Comparison of ENCODE assay signal across 10 mouse cellular contexts in genomic region chr10:37483521-37483920, GRCm38 (mm10).
DNase-seq lines count a peak whose midpoint lies in the region; ATAC-seq lines count a peak whose summit lies in the region.
"Had no signal": no experiment of that assay in that cellular context is flagged by ENCODE, and none has a peak within 500 bp of the region (broad histone marks: within the 10 kb centered on the region; RNA-seq: fewer than 3 reads in every experiment).

No protein-coding gene starts in this region.

- 0 out of 2 replicates have a peak, but pooled peaks cover 3% of the 10 kb centered on the region for H3K4me1 ChIP-seq in hindbrain, embryonic 10.5 days (replicated peaks)
- no peaks in the 10 kb centered on the region for H3K4me1 ChIP-seq in hindbrain, embryonic 12.5 days
- H3K4me1 ChIP-seq in lung, embryonic 16.5 days (replicated peaks; ENCODE audit: control insufficient read depth, insufficient read depth, low read length): no peaks in the 10 kb centered on the region; the same call in 1 of the 2 replicates
- H3K4me1 ChIP-seq: midbrain, embryonic 12.5 days had no signal

- WGBS in hindbrain, embryonic 10.5 days: 38% methylated on average over 4 of the region's 4 CpGs
- 50% methylated on average over 4 of the region's 4 CpGs for WGBS in hindbrain, embryonic 12.5 days
- 47% methylated on average over 4 of the region's 4 CpGs for WGBS in lung, embryonic 16.5 days

- no peaks in the 10 kb centered on the region for H3K36me3 ChIP-seq in hindbrain, embryonic 10.5 days
- no peaks in the 10 kb centered on the region for H3K36me3 ChIP-seq in hindbrain, embryonic 12.5 days
- no peaks in the 10 kb centered on the region for H3K36me3 ChIP-seq in lung, embryonic 16.5 days (ENCODE audit: control insufficient read depth, insufficient read depth, low read length)
- H3K36me3 ChIP-seq: midbrain, embryonic 12.5 days had no signal

- ATAC-seq in hindbrain, embryonic 12.5 days (ENCODE audit: low FRiP score): no peak
- ATAC-seq in lung, embryonic 16.5 days (ENCODE audit: low read depth): peak; percentile 57

- H3K9ac ChIP-seq in hindbrain, embryonic 12.5 days: no peak overlapping the region
- H3K9ac ChIP-seq in lung, embryonic 16.5 days (ENCODE audit: low read length): no peak overlapping the region
- H3K9ac ChIP-seq: midbrain, embryonic 12.5 days had no signal

- DNase-seq in hindbrain, embryonic 10.5 days (ENCODE audit: low spot score): peak; percentile 24
- peak; percentile 10 for DNase-seq in adrenal gland, adult 8-10 months
- peak; percentile 84 for DNase-seq in heart, adult 8-10 months (ENCODE audit: low spot score)
- no peak for DNase-seq in c-Kit-positive CD71-positive TER-119-positive erythroid progenitor cells, embryonic 14.5 days (ENCODE audit: low spot score)
- no peak for DNase-seq in urinary bladder, adult 18-20 months (ENCODE audit: low spot score in 2 of 2)
- DNase-seq in layer of hippocampus, adult 9-11 months: no peak

- H3K4me3 ChIP-seq in hindbrain, embryonic 10.5 days: no peak overlapping the region
- no peak overlapping the region for H3K4me3 ChIP-seq in hindbrain, embryonic 12.5 days
- H3K4me3 ChIP-seq in lung, embryonic 16.5 days (ENCODE audit: low read length): no peak overlapping the region
- H3K4me3 ChIP-seq: layer of hippocampus, adult 2 months; midbrain, embryonic 12.5 days had no signal

- no peak overlapping the region for H3K4me2 ChIP-seq in hindbrain, embryonic 12.5 days (replicated peaks)
- H3K4me2 ChIP-seq in lung, embryonic 16.5 days (ENCODE audit: low read depth, low read length): no peak overlapping the region
- H3K4me2 ChIP-seq: midbrain, embryonic 12.5 days had no signal

- no peaks in the 10 kb centered on the region for H3K9me3 ChIP-seq in hindbrain, embryonic 10.5 days
- H3K9me3 ChIP-seq in hindbrain, embryonic 12.5 days (replicated peaks): no peaks in the 10 kb centered on the region
- H3K9me3 ChIP-seq in lung, embryonic 16.5 days (ENCODE audit: control insufficient read depth, low read length): no peaks in the 10 kb centered on the region
- H3K9me3 ChIP-seq: midbrain, embryonic 12.5 days had no signal

- no peak overlapping the region for H3K27ac ChIP-seq in hindbrain, embryonic 10.5 days
- no peak overlapping the region for H3K27ac ChIP-seq in hindbrain, embryonic 12.5 days
- no peak overlapping the region for H3K27ac ChIP-seq in lung, embryonic 16.5 days (ENCODE audit: low read length)
- H3K27ac ChIP-seq: layer of hippocampus, adult 2 months; midbrain, embryonic 12.5 days had no signal

- H3K27me3 ChIP-seq in hindbrain, embryonic 10.5 days (ENCODE audit: insufficient read depth, poor library complexity, severe bottlenecking): no peaks in the 10 kb centered on the region
- no peaks in the 10 kb centered on the region for H3K27me3 ChIP-seq in hindbrain, embryonic 12.5 days
- H3K27me3 ChIP-seq in lung, embryonic 16.5 days (ENCODE audit: control insufficient read depth, insufficient read depth, low read depth, low read length): no peaks in the 10 kb centered on the region
- H3K27me3 ChIP-seq: midbrain, embryonic 12.5 days had no signal

Comparison
In these comparisons a context has a peak if more than half of its experiments do, and no peak if none do; other contexts are left out.
1. DNase-seq: peak in hindbrain, embryonic 10.5 days (single experiment), adrenal gland, adult 8-10 months (single experiment) and heart, adult 8-10 months (single experiment); none in c-Kit-positive CD71-positive TER-119-positive erythroid progenitor cells, embryonic 14.5 days (single experiment), urinary bladder, adult 18-20 months (0 of 2) and layer of hippocampus, adult 9-11 months (single experiment).